Mouse (Mus musculus) MEL (cell line): ENCODE results near the gene Sap25. TPM values are rescaled to one million over a fixed set of nuclear protein-coding genes. Genes with fewer than 3 reads are reported as not detected.

ENCODE experiments used
- DNase-seq: peaks from one replicate; pipeline ENCODE4 v3.0.0; 2011; ENCODE audit warnings: low read depth, low spot score
- H3K27ac ChIP-seq: 2 replicates; pipeline ENCODE4 v1.5.1; 2012; ENCODE audit warnings: low read depth, mild to moderate bottlenecking, control low read depth, low read length, moderate library complexity; ENCODE audit not compliant: control insufficient read depth
- H3K27me3 ChIP-seq, 2 experiments: fragments of 150-350 bp in 1 of 2; sonication (generic) in 1 of 2; 2 replicates each; pipeline ENCODE4 v1.6.1; 2012; ENCODE audit warnings: low read length in 2 of 2, mild to moderate bottlenecking in 2 of 2, improper control_type of control experiment in 1 of 2, moderate library complexity in 1 of 2; ENCODE audit not compliant: insufficient read depth in 2 of 2, control insufficient read depth in 1 of 2
- H3K36me3 ChIP-seq, 2 experiments: 2 replicates each; pipeline ENCODE4 v1.6.1; 2012 to 2014; ENCODE audit warnings: low read length in 2 of 2, improper control_type of control experiment in 1 of 2, inconsistent platforms in 1 of 2, mild to moderate bottlenecking in 1 of 2; ENCODE audit not compliant: insufficient read depth in 2 of 2, control insufficient read depth in 1 of 2
- H3K4me1 ChIP-seq, 2 experiments: fragments of 150-350 bp in 1 of 2; sonication (generic) in 1 of 2; 2 replicates each; pipeline ENCODE4 v1.6.1; 2012; ENCODE audit warnings: low read length in 2 of 2, improper control_type of control experiment in 1 of 2, mild to moderate bottlenecking in 1 of 2; ENCODE audit not compliant: insufficient read depth in 2 of 2, control insufficient read depth in 1 of 2
- H3K4me3 ChIP-seq, 2 experiments: fragments of 150-350 bp in 1 of 2; sonication (generic) in 1 of 2; 2 replicates each; pipeline ENCODE4 v1.5.1; 2012; ENCODE audit warnings: low read depth in 2 of 2, low read length in 2 of 2, mild to moderate bottlenecking in 2 of 2, moderate library complexity in 2 of 2, control low read depth in 1 of 2, improper control_type of control experiment in 1 of 2; ENCODE audit not compliant: control insufficient read depth in 1 of 2, insufficient read depth in 1 of 2
- H3K79me2 ChIP-seq: 2 replicates; pipeline ENCODE4 v1.6.1; 2012; ENCODE audit warnings: mild to moderate bottlenecking, low read length, moderate library complexity; ENCODE audit not compliant: control insufficient read depth, poor library complexity, insufficient read depth
- H3K9ac ChIP-seq: 2 replicates; pipeline ENCODE4 v1.6.1; 2012; ENCODE audit warnings: low read depth, mild to moderate bottlenecking, control low read depth, low read length, moderate library complexity; ENCODE audit not compliant: control insufficient read depth, poor library complexity, severe bottlenecking
- H3K9me3 ChIP-seq: fragments of 150-350 bp; sonication (generic); replicated peaks from 2 replicates; pipeline ENCODE4 v1.6.1; 2012; ENCODE audit warnings: mild to moderate bottlenecking, low read length, improper control_type of control experiment, moderate library complexity; ENCODE audit not compliant: insufficient read depth
- BHLHE40 ChIP-seq: IDR thresholded peaks from 2 replicates; pipeline ENCODE4 v1.6.1; 2012; ENCODE audit warnings: low read depth, mild to moderate bottlenecking, inconsistent platforms, low read length, improper control_type of control experiment, borderline replicate concordance
- CHD2 ChIP-seq: IDR thresholded peaks from 2 replicates; pipeline ENCODE4 v1.6.1; 2011; ENCODE audit warnings: low read length, improper control_type of control experiment
- ELF1 ChIP-seq: IDR thresholded peaks from 2 replicates; pipeline ENCODE4 v1.6.1; 2014; ENCODE audit warnings: low read depth, mild to moderate bottlenecking, inconsistent platforms, low read length, improper control_type of control experiment, moderate library complexity
- ETS1 ChIP-seq: IDR thresholded peaks from 2 replicates; pipeline ENCODE4 v1.6.1; 2012; ENCODE audit warnings: low read depth, mild to moderate bottlenecking, inconsistent platforms, low read length, improper control_type of control experiment, moderate library complexity
- GABPA ChIP-seq: IDR thresholded peaks from 2 replicates; pipeline ENCODE4 v1.6.1; 2012; ENCODE audit warnings: low read depth, mild to moderate bottlenecking, inconsistent platforms, low read length, improper control_type of control experiment, moderate library complexity
- GATA1 ChIP-seq: IDR thresholded peaks from 2 replicates; pipeline ENCODE4 v1.6.1; 2011; ENCODE audit warnings: low read depth, low read length, improper control_type of control experiment
- HCFC1 ChIP-seq: IDR thresholded peaks from 2 replicates; pipeline ENCODE4 v1.6.1; 2012; ENCODE audit warnings: low read depth, mild to moderate bottlenecking, inconsistent platforms, low read length, improper control_type of control experiment, moderate library complexity
- JUND ChIP-seq: IDR thresholded peaks from 2 replicates; pipeline ENCODE4 v1.6.1; 2011; ENCODE audit warnings: low read depth, mild to moderate bottlenecking, improper control_type of control experiment, low read length
- KAT2A ChIP-seq: conservative IDR thresholded peaks from 2 replicates; pipeline ENCODE4 v1.6.1; 2012; ENCODE audit warnings: low read depth, low read length, improper control_type of control experiment, inconsistent platforms
- MAX ChIP-seq: IDR thresholded peaks from 2 replicates; pipeline ENCODE4 v1.6.1; 2011; ENCODE audit warnings: low read length, improper control_type of control experiment
- MEF2A ChIP-seq: IDR thresholded peaks from 2 replicates; pipeline ENCODE4 v1.6.1; 2014; ENCODE audit warnings: low read depth, mild to moderate bottlenecking, inconsistent platforms, low read length, improper control_type of control experiment; ENCODE audit not compliant: poor library complexity, insufficient replicate concordance, severe bottlenecking; ENCODE audit errors: extremely low read depth
- MYB ChIP-seq: IDR thresholded peaks from 2 replicates; pipeline ENCODE4 v1.6.1; 2011; ENCODE audit warnings: mild to moderate bottlenecking, low read depth, low read length, improper control_type of control experiment
- POLR2AphosphoS2 ChIP-seq: IDR thresholded peaks from 2 replicates; pipeline ENCODE4 v1.6.1; 2011; ENCODE audit warnings: low read length, improper control_type of control experiment
- POLR2AphosphoS5 ChIP-seq: IDR thresholded peaks from 2 replicates; pipeline ENCODE4 v1.6.1; 2012; ENCODE audit warnings: low read depth, borderline replicate concordance, mild to moderate bottlenecking, inconsistent platforms, low read length, moderate library complexity, mixed read lengths
- RAD21 ChIP-seq: IDR thresholded peaks from 2 replicates; pipeline ENCODE4 v1.6.1; 2011; ENCODE audit warnings: mild to moderate bottlenecking, low read depth, low read length, improper control_type of control experiment
- RCOR1 ChIP-seq: IDR thresholded peaks from 2 replicates; pipeline ENCODE4 v1.6.1; 2012; ENCODE audit warnings: low read depth, mild to moderate bottlenecking, inconsistent platforms, low read length, improper control_type of control experiment
- TCF12 ChIP-seq: IDR thresholded peaks from 2 replicates; pipeline ENCODE4 v1.6.1; 2014; ENCODE audit warnings: low read depth, mild to moderate bottlenecking, inconsistent platforms, low read length, improper control_type of control experiment, moderate library complexity
- UBTF ChIP-seq: IDR thresholded peaks from 2 replicates; pipeline ENCODE4 v1.6.1; 2012; ENCODE audit warnings: low read depth, mild to moderate bottlenecking, inconsistent platforms, low read length, improper control_type of control experiment, moderate library complexity, borderline replicate concordance; ENCODE audit not compliant: insufficient read depth
- USF1 ChIP-seq: IDR thresholded peaks from 2 replicates; pipeline ENCODE4 v1.6.1; 2014; ENCODE audit warnings: low read depth, mild to moderate bottlenecking, inconsistent platforms, low read length, improper control_type of control experiment, moderate library complexity
- USF2 ChIP-seq, 2 experiments: IDR thresholded peaks; 2 replicates each; pipeline ENCODE4 v1.6.1; 2011 to 2012; ENCODE audit warnings: improper control_type of control experiment in 2 of 2, low read length in 2 of 2, borderline replicate concordance in 1 of 2, inconsistent platforms in 1 of 2, low read depth in 1 of 2, mild to moderate bottlenecking in 1 of 2; ENCODE audit not compliant: insufficient read depth in 1 of 2
- ZC3H11A ChIP-seq: IDR thresholded peaks from 2 replicates; pipeline ENCODE4 v1.6.1; 2012; ENCODE audit warnings: low read depth, mild to moderate bottlenecking, inconsistent platforms, low read length, improper control_type of control experiment
- ZKSCAN1 ChIP-seq: IDR thresholded peaks from 2 replicates; pipeline ENCODE4 v1.6.1; 2012; ENCODE audit warnings: low read depth, mild to moderate bottlenecking, inconsistent platforms, low read length, improper control_type of control experiment, moderate library complexity
- ZMIZ1 ChIP-seq: IDR thresholded peaks from 2 replicates; pipeline ENCODE4 v1.6.1; 2012; ENCODE audit warnings: low read depth, mild to moderate bottlenecking, inconsistent platforms, low read length, improper control_type of control experiment, moderate library complexity
- ZNF384 ChIP-seq: IDR thresholded peaks from 2 replicates; pipeline ENCODE4 v1.6.1; 2012; ENCODE audit warnings: low read depth, mild to moderate bottlenecking, inconsistent platforms, low read length, improper control_type of control experiment
- polyA plus RNA-seq, 2 experiments: library from polyadenylated mRNA; stranded (reverse) in 1 of 2; unstranded in 1 of 2; fragments of >175 nt in 1 of 2; fragments of >200 nt in 1 of 2; gene quantifications; 2 replicates each; pipeline versions ENCODE4 v1.2.1 to v1.2.4; 2012; ENCODE audit warnings: low replicate concordance in 2 of 2, low read depth in 1 of 2; ENCODE audit not compliant: insufficient read length in 2 of 2, insufficient read depth in 1 of 2, missing spikeins in 1 of 2
- total RNA-seq: library from RNA; depleted of rRNA; stranded (reverse); fragments of 300-350 nt; gene quantifications from 2 replicates; pipeline ENCODE4 v1.2.3, GENCODE M21; 2012

Sap25 gene
- total and polyA plus RNA-seq, 3 experiments: 1.9 to 22.7 TPM; not detected in 1

GRCm38 (mm10) chr5:137611245-137611602 is 29.9 kb upstream of the Sap25 start:
- Histone ChIP-seq H3K27me3 (no peaks in the 10 kb centered on the region), H3K36me3 (no peaks in the 10 kb centered on the region), H3K4me3 (no peak overlapping the region), H3K4me1 (no peaks in the 10 kb centered on the region), H3K79me2 (no peaks in the 10 kb centered on the region), H3K9ac (no peak overlapping the region), H3K9me3 (no peaks in the 10 kb centered on the region), H3K27ac (no peak overlapping the region)
- no peak for TF ChIP-seq RAD21
- TF ChIP-seq BHLHE40: no peak
- no peak for TF ChIP-seq ZKSCAN1
- TF ChIP-seq RCOR1: no peak
- TF ChIP-seq ZNF384: no peak
- no peak for TF ChIP-seq GATA1
- TF ChIP-seq MAX: no peak
- no peak for DNase-seq

GRCm38 (mm10) chr5:137613076-137613475 is 28.1 kb upstream of the Sap25 start:
- Histone ChIP-seq H3K4me3 (no peak overlapping the region), H3K9ac (no peak overlapping the region), H3K9me3 (no peaks in the 10 kb centered on the region), H3K27me3 (no peaks in the 10 kb centered on the region), H3K36me3 (no peaks in the 10 kb centered on the region), H3K79me2 (no peaks in the 10 kb centered on the region), H3K4me1 (no peaks in the 10 kb centered on the region), H3K27ac (no peak overlapping the region)
- DNase-seq: no peak
- TF ChIP-seq ZC3H11A (no peak), JUND (no peak), MEF2A (no peak), KAT2A (no peak), ELF1 (no peak), BHLHE40 (no peak), POLR2AphosphoS2 (no peak), ETS1 (no peak), MAX (no peak), GABPA (no peak), GATA1 (no peak), USF2 (IDR thresholded peaks at IDR 0.05; ENCODE audit: borderline replicate concordance in 1 of 2, insufficient read depth in 1 of 2, low read depth in 1 of 2, low read length in 2 of 2) (no peak), USF1 (no peak), ZMIZ1 (no peak), HCFC1 (no peak), TCF12 (no peak), MYB (no peak), POLR2AphosphoS5 (no peak), UBTF (no peak), CHD2 (no peak)
